Mouse (Mus musculus): ENCODE measurements around the gene Itga6.

DNA sequence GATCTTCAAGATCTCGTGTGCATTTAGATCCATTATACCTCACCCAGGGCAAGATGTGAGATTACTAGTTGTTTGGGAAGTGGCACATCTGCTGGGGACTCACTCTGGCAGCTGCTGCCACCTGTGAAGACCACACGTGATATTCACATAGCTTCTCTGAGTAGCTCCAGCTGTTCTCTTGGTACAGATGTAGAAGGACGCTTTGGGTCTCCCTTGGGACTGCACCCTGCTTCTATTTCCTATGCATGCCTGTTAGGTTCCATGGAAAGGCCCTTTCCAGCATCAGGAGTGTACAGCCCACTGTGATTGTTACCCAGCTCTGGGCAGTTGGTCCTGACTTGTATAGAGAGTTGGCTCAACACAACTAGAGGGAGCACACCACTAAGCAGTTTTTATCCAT lies 39.8 kb downstream of the Itga6 start:
- TF ChIP-seq POLR2A (IDR thresholded peaks at IDR 0.05; ENCODE audit: low read depth, low read length) (no peak), CTCF (IDR thresholded peaks at IDR 0.05; ENCODE audit: extremely low read depth, insufficient read depth, insufficient read length, insufficient replicate concordance) (no peak)
